Mouse (Mus musculus) forebrain, embryonic 10.5 days (tissue): Measurements from ENCODE around the gene Olfr1395. TPM values are rescaled to one million over a fixed set of nuclear protein-coding genes. Genes with fewer than 3 reads are reported as not detected.
"Not testable (repeated sequence)": the region's sequence is repeated elsewhere in the genome, so short reads cannot be mapped to it uniquely, and the experiment has no call there.

Experiments used
- DNase-seq: peaks from one replicate; pipeline ENCODE4 v3.0.0-alpha.2; 2017; ENCODE audit warnings: low spot score; ENCODE audit errors: extremely low spot score
- H3K27ac ChIP-seq: fragments of 300-500 bp; sonication (generic); 2 replicates; pipeline ENCODE4 v1.5.1; 2016; ENCODE audit warnings: mild to moderate bottlenecking
- H3K27me3 ChIP-seq: fragments of 300-500 bp; sonication (generic); 2 replicates; pipeline ENCODE4 v1.6.1; 2016; ENCODE audit warnings: mild to moderate bottlenecking; ENCODE audit not compliant: poor library complexity, severe bottlenecking
- H3K36me3 ChIP-seq: fragments of 300-500 bp; sonication (generic); replicated peaks from 2 replicates; pipeline ENCODE4 v1.6.1; 2016; ENCODE audit warnings: mild to moderate bottlenecking, moderate library complexity
- H3K4me1 ChIP-seq: fragments of 300-500 bp; sonication (generic); 2 replicates; pipeline ENCODE4 v1.6.1; 2016
- H3K4me3 ChIP-seq: fragments of 300-500 bp; sonication (generic); 2 replicates; pipeline ENCODE4 v1.5.1; 2016; ENCODE audit warnings: mild to moderate bottlenecking, moderate library complexity
- H3K9me3 ChIP-seq: fragments of 300-500 bp; sonication (generic); 2 replicates; pipeline ENCODE4 v1.6.1; 2016; ENCODE audit warnings: mild to moderate bottlenecking, moderate library complexity
- WGBS: fragments of 180-500 bp; shearing (Covaris S2); methylation state at CpG from one replicate; pipeline ENCODE4 v1.1.7; 2016; 5-methylcytosine and 5-hydroxymethylcytosine counted together
- polyA plus RNA-seq: library from polyadenylated mRNA; unstranded; fragments of >200 nt; fragmentation: Nextera tagmentation; extraction: Ambion mirVana; gene quantifications from 2 replicates; pipeline ENCODE4 v1.2.1, GENCODE M21; 2016

The Olfr1395 gene
- polyA plus RNA-seq, 1 experiment from 2014 or later: not detected

GRCm38 (mm10) chr11:49114158-49114557, 27.9 kb upstream of the Olfr1395 start:
- H3K36me3 ChIP-seq: no peaks in the 10 kb centered on the region

GRCm38 (mm10) chr11:49114774-49115173, 27.3 kb upstream of the Olfr1395 start, which contains the start of gene Olfr1396:
Olfr1396 (minus strand) TSS chr11:49114874.
- DNase-seq: no peak
- Histone ChIP-seq H3K27ac (no peak within 1 kb of the TSS), H3K4me3 (no peak within 1 kb of the TSS)

More at GRCm38 (mm10) chr11:49114158-49114557, 27.9 kb upstream of the Olfr1395 start:
- 80% methylated on average over 2 of the region's 2 CpGs for WGBS
- H3K9me3 ChIP-seq: no peaks in the 10 kb centered on the region
- H3K27me3 ChIP-seq: no peaks in the 10 kb centered on the region
- H3K27ac ChIP-seq: no peak overlapping the region
- H3K4me1 ChIP-seq: no peaks in the 10 kb centered on the region
- DNase-seq: no peak
- H3K4me3 ChIP-seq: no peak overlapping the region

GRCm38 (mm10) chr11:49119635-49120034, 22.4 kb upstream of the Olfr1395 start:
- DNase-seq: no peak
- no peak overlapping the region for H3K4me3 ChIP-seq
- H3K4me1 ChIP-seq: no peaks in the 10 kb centered on the region
- WGBS: 80% methylated on average over 3 of the region's 3 CpGs
- H3K36me3 ChIP-seq: no peaks in the 10 kb centered on the region
- H3K27me3 ChIP-seq: no peaks in the 10 kb centered on the region
- H3K9me3 ChIP-seq: no peaks in the 10 kb centered on the region
- H3K27ac ChIP-seq: no peak overlapping the region

More at GRCm38 (mm10) chr11:49114774-49115173, 27.3 kb upstream of the Olfr1395 start, which contains the start of gene Olfr1396:
- H3K9me3 ChIP-seq: no peaks in the 10 kb centered on the region
- no peaks in the 10 kb centered on the region for H3K36me3 ChIP-seq
- H3K27me3 ChIP-seq: no peaks in the 10 kb centered on the region
- no peaks in the 10 kb centered on the region for H3K4me1 ChIP-seq

- no peaks in the 10 kb centered on the region for H3K36me3 ChIP-seq
- 90% methylated on average over 2 of the region's 2 CpGs for WGBS
These were observed 17.9 kb upstream of the Olfr1395 start for GRCm38 (mm10) chr11:49124169-49124568.

GRCm38 (mm10) chr11:49154077-49154476, 12.0 kb downstream of the Olfr1395 start, which contains the start of gene Olfr1394:
Olfr1394 (plus strand) TSS chr11:49154377.
- no peaks in the 10 kb centered on the region for H3K36me3 ChIP-seq
- 94% methylated on average over 1 of the region's 1 CpGs for WGBS

More at GRCm38 (mm10) chr11:49124169-49124568, 17.9 kb upstream of the Olfr1395 start:
- no peaks in the 10 kb centered on the region for H3K9me3 ChIP-seq
- no peaks in the 10 kb centered on the region for H3K27me3 ChIP-seq
- H3K27ac ChIP-seq: no peak overlapping the region
- no peak for DNase-seq
- H3K4me3 ChIP-seq: no peak overlapping the region
- H3K4me1 ChIP-seq: no peaks in the 10 kb centered on the region

GRCm38 (mm10) chr11:49156821-49157814, 15.0 kb downstream of the Olfr1395 start:
- Histone ChIP-seq H3K9me3 (no peaks in the 10 kb centered on the region), H3K4me3 (no peak overlapping the region), H3K36me3 (no peaks in the 10 kb centered on the region), H3K4me1 (no peaks in the 10 kb centered on the region), H3K27ac (no peak overlapping the region), H3K27me3 (no peaks in the 10 kb centered on the region)
- 91% methylated on average over 2 of the region's 2 CpGs for WGBS
- DNase-seq: no peak

More at GRCm38 (mm10) chr11:49154077-49154476, 12.0 kb downstream of the Olfr1395 start, which contains the start of gene Olfr1394:
- Histone ChIP-seq H3K9me3 (no peaks in the 10 kb centered on the region), H3K27ac (no peak within 1 kb of the TSS), H3K27me3 (no peaks in the 10 kb centered on the region), H3K4me1 (no peaks in the 10 kb centered on the region), H3K4me3 (no peak within 1 kb of the TSS)
- DNase-seq: no peak

- whole genome bisulfite sequencing: 8% methylated on average over 50 of the region's 50 CpGs
- 0 out of 2 replicates have a peak overlapping the region, but pooled peaks have one; percentile 48 for H3K27ac ChIP-seq
These were observed 27.0 kb downstream of the Olfr1395 start for GRCm38 (mm10) chr11:49168839-49169611.

GRCm38 (mm10) chr11:49170576-49170975, 28.5 kb downstream of the Olfr1395 start:
- WGBS: 91% methylated on average over 4 of the region's 4 CpGs
- Histone ChIP-seq H3K36me3 (no peaks in the 10 kb centered on the region), H3K9me3 (peaks cover 9% of the 10 kb centered on the region; the same call in 1 of the 2 replicates)

More at GRCm38 (mm10) chr11:49168839-49169611, 27.0 kb downstream of the Olfr1395 start:
- Histone ChIP-seq H3K36me3 (no peaks in the 10 kb centered on the region), H3K4me1 (peaks cover 8% of the 10 kb centered on the region), H3K4me3 (peak overlapping the region; percentile 51), H3K27me3 (peaks cover 30% of the 10 kb centered on the region), H3K9me3 (peaks cover 9% of the 10 kb centered on the region; the same call in 1 of the 2 replicates)
- DNase-seq: peak; percentile 38

GRCm38 (mm10) chr11:49175345-49175744, 33.3 kb downstream of the Olfr1395 start:
- 89% methylated on average over 8 of the region's 8 CpGs for WGBS
- no peak overlapping the region for H3K27ac ChIP-seq
- H3K9me3 ChIP-seq: no peaks in the 10 kb centered on the region

More at GRCm38 (mm10) chr11:49170576-49170975, 28.5 kb downstream of the Olfr1395 start:
- H3K27me3 ChIP-seq: peaks cover 30% of the 10 kb centered on the region
- no peak overlapping the region for H3K27ac ChIP-seq
- DNase-seq: no peak
- H3K4me3 ChIP-seq: no peak overlapping the region
- peaks cover 13% of the 10 kb centered on the region for H3K4me1 ChIP-seq

GRCm38 (mm10) chr11:49176047-49176779, 34.1 kb downstream of the Olfr1395 start:
- H3K27me3 ChIP-seq, H3K36me3 ChIP-seq, H3K4me3 ChIP-seq, DNase-seq, H3K4me1 ChIP-seq, H3K27ac ChIP-seq, H3K9me3 ChIP-seq: not testable (repeated sequence)
- WGBS: 91% methylated on average over 4 of the region's 4 CpGs

More at GRCm38 (mm10) chr11:49175345-49175744, 33.3 kb downstream of the Olfr1395 start:
- Histone ChIP-seq H3K27me3 (peaks cover 8% of the 10 kb centered on the region), H3K4me3 (no peak overlapping the region), H3K4me1 (peaks cover 5% of the 10 kb centered on the region), H3K36me3 (no peaks in the 10 kb centered on the region)
- DNase-seq: no peak

GRCm38 (mm10) chr11:49183172-49183571, 41.1 kb downstream of the Olfr1395 start:
- Histone ChIP-seq H3K27me3 (no peaks in the 10 kb centered on the region), H3K4me3 (no peak overlapping the region), H3K36me3 (no peaks in the 10 kb centered on the region), H3K9me3 (no peaks in the 10 kb centered on the region), H3K27ac (no peak overlapping the region), H3K4me1 (no peaks in the 10 kb centered on the region)
- 83% methylated on average over 1 of the region's 1 CpGs for WGBS
- DNase-seq: no peak

- H3K27me3 ChIP-seq: no peaks in the 10 kb centered on the region
- DNase-seq: no peak
- WGBS: 80% methylated on average over 6 of the region's 6 CpGs
- H3K4me3 ChIP-seq: no peak overlapping the region
- H3K4me1 ChIP-seq: no peaks in the 10 kb centered on the region
- H3K9me3 ChIP-seq: no peaks in the 10 kb centered on the region
- H3K27ac ChIP-seq: no peak overlapping the region
- no peaks in the 10 kb centered on the region for H3K36me3 ChIP-seq
These were observed 44.4 kb downstream of the Olfr1395 start for GRCm38 (mm10) chr11:49186452-49186851.
